Mouse (Mus musculus): ENCODE measurements around the gene Myo1c. TPM values are rescaled to one million over a fixed set of nuclear protein-coding genes. Genes with fewer than 3 reads are reported as not detected.

Myo1c gene
- polyA plus RNA-seq (2015; fragmentation: Nextera tagmentation; extraction: Ambion mirVana) = 10.4 and 11.2 TPM in 2 replicates

DNA sequence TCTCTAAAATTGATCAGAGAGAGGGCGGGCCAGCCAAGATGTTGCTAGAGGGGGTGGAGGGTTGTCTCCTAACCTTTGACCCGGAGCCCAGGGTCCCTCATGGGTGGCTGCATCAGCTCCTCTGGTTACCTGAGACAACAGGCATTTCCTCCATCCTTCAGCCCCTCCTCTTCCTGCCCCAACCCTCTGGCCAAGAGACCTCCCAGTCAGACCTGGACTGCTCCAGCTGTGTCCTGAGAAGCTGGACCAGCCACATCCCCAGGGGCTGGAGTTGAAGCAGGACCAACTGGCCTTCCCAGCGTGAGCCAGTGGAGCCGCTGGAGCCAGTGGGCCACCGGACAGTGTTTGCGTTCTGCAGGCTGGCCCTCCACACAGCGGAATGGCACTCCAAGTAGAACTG lies at the start of gene Myo1c:
TSS of gene Myo1c (plus strand) at position 194 of the 400 bp plus-strand sequence.

DNA sequence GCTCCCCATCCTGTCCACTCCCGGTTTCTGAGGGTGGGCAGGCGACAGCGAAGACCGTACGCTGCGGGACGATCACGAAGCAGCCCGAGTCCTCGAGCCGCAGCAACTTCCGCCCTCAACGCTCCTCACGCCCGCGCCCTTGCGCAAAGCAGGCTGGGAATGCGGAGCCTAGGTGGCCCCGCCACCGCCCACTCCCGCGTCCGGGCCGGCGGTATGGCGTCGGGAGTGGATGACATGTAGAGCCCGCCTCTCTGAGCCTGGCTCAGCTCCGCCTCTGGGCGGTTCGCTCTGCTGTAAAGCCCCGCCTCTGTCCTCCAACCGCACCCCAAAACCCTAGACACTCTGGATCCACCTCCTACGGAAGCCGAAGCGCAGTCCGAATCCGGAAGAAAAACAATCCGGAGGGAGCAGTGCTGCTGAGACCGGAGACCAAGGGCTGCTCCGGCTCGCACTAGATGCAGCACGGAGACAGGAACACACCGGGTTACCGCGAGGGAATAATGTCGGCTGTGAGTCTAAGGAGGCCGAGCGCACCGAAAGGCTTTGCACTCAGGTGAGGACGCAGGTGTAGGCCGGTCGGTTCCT lies 19.6 kb upstream of the Myo1c start, which contains the start of gene Inpp5k:
TSS of gene Inpp5k (plus strand) at position 344 of the 585 bp plus-strand sequence.

DNA sequence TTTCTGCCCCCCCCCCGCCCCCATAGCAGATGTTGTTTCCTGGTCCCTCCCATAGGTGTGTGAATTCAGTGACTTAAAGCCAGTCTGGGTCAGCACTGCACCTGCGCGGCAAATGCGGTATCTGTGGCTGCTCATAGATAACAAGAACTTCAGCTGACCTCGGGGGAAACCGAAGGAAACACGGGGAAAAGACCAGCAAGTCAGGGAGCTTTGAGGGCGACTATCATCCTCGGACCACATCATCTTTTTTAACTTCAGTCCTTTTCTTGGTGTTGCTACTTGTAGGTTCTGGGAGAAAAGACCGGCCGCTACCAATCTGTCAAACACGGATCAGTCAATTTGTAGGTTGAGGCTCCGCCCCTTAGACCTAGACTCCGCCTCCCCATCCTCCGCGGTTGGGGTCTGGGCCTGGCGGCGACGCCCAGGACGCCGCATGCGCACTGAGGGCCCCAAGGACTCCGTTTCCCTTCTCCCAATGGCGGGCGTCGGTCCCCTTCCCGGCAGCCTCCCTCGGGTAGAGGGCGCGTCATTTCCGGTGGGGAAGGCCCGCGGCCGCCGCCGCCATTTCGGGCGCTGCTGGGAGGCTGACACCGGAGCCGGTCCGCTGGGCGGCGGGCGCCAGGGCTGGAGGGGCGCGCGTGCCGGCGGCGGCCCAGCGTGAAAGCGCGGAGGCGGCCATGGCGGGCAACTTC lies 28.6 kb downstream of the Myo1c start, which contains the start of gene Crk:
TSS of gene Crk (plus strand) at position 513 of the 692 bp plus-strand sequence.

Other genes with a start within 250 kb of the Myo1c start
- 59.9 and 81.4 TPM in 2 replicates for gene Serpinf1, start 227.8 kb upstream of the Myo1c start, polyA plus RNA-seq (2015; fragmentation: Nextera tagmentation; extraction: Ambion mirVana)
- 0.10 TPM in 1 of 2 replicates, not detected in the other for gene Serpinf2, start 210.9 kb upstream of the Myo1c start, polyA plus RNA-seq (2015; fragmentation: Nextera tagmentation; extraction: Ambion mirVana)
- gene Wdr81, start 195.8 kb upstream of the Myo1c start, polyA plus RNA-seq (2015; fragmentation: Nextera tagmentation; extraction: Ambion mirVana) = 3.8 and 4.5 TPM in 2 replicates
- 2.6 and 3.1 TPM in 2 replicates for gene Tlcd2, start 188.8 kb upstream of the Myo1c start, polyA plus RNA-seq (2015; fragmentation: Nextera tagmentation; extraction: Ambion mirVana)
- gene Prpf8, start 163.7 kb upstream of the Myo1c start, polyA plus RNA-seq (2015; fragmentation: Nextera tagmentation; extraction: Ambion mirVana) = 26.6 and 30.1 TPM in 2 replicates
- gene Rilp, start 140.4 kb upstream of the Myo1c start, polyA plus RNA-seq (2015; fragmentation: Nextera tagmentation; extraction: Ambion mirVana) = 8.2 and 9.6 TPM in 2 replicates
- gene Scarf1, start 137.0 kb upstream of the Myo1c start, polyA plus RNA-seq (2015; fragmentation: Nextera tagmentation; extraction: Ambion mirVana) = 2.9 and 3.5 TPM in 2 replicates
- 13.4 and 16.8 TPM in 2 replicates for gene Slc43a2, start 118.8 kb upstream of the Myo1c start, polyA plus RNA-seq (2015; fragmentation: Nextera tagmentation; extraction: Ambion mirVana)
- gene Pitpna, start 62.4 kb upstream of the Myo1c start, polyA plus RNA-seq (2015; fragmentation: Nextera tagmentation; extraction: Ambion mirVana) = 131 and 134 TPM in 2 replicates
- gene Inpp5k, start 19.5 kb upstream of the Myo1c start, polyA plus RNA-seq (2015; fragmentation: Nextera tagmentation; extraction: Ambion mirVana) = 37.3 and 40.1 TPM in 2 replicates
- 83.5 and 88.5 TPM in 2 replicates for gene Crk, start 28.8 kb downstream of the Myo1c start, polyA plus RNA-seq (2015; fragmentation: Nextera tagmentation; extraction: Ambion mirVana)
- gene Ywhae, start 82.4 kb downstream of the Myo1c start, polyA plus RNA-seq (2015; fragmentation: Nextera tagmentation; extraction: Ambion mirVana) = 1,289 and 1,294 TPM in 2 replicates
- gene Doc2b, start 145.5 kb downstream of the Myo1c start, polyA plus RNA-seq (2015; fragmentation: Nextera tagmentation; extraction: Ambion mirVana) = 4.7 and 5.4 TPM in 2 replicates

Data from neural tube, postnatal 0 days (tissue).